Mouse (Mus musculus) frontal cortex, postnatal 25 days (tissue): ENCODE results near the gene Wdpcp.
"Not testable (repeated sequence)": the region's sequence is repeated elsewhere in the genome, so short reads cannot be mapped to it uniquely, and the experiment has no call there.

Experiments used
- DNase-seq, 2 experiments: peaks; one replicate each; pipeline ENCODE4 v3.0.0; 2022; ENCODE audit warnings: low spot score in 2 of 2

The Wdpcp gene

DNA sequence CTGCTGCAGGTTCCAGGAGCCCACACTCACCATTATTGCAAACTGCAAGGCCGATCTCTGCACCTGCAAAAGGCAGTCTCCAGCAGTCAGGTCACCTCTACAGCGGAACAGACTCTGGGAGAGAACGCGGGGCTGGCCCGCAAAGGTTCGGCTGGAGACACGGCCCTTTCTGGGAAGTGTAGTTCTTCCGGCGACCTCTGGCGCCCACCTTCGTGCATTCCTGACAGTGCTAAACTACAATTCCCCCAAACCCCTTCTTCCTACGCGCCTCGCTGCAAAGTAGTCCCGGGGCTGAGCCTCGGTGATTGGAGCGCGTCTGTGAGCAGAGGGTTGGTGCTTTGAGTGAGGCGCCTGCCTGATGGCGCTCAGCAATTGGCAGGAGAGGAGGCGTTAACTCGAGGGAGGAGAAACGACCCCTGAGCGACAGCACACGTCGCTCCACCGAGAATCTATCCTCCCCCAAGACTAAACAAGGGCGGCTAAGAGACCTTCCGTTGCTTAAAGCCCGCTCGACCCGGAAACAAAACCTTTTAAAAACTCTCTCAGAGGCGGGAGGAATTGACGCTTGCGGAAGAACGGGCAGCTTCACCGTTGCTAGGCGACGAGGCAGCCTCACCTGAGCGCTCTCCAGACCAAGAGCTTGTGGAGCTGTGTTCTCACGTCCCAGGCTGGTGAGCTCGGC, at the start of gene Wdpcp, which contains the start of gene Mdh1:
Gene Wdpcp (plus strand): TSS at position 536 of the 682 bp plus-strand sequence.
Gene Mdh1 (minus strand): TSS at position 668 of the 682 bp plus-strand sequence.
- DNase-seq = peak; percentile 92 to 93

DNA sequence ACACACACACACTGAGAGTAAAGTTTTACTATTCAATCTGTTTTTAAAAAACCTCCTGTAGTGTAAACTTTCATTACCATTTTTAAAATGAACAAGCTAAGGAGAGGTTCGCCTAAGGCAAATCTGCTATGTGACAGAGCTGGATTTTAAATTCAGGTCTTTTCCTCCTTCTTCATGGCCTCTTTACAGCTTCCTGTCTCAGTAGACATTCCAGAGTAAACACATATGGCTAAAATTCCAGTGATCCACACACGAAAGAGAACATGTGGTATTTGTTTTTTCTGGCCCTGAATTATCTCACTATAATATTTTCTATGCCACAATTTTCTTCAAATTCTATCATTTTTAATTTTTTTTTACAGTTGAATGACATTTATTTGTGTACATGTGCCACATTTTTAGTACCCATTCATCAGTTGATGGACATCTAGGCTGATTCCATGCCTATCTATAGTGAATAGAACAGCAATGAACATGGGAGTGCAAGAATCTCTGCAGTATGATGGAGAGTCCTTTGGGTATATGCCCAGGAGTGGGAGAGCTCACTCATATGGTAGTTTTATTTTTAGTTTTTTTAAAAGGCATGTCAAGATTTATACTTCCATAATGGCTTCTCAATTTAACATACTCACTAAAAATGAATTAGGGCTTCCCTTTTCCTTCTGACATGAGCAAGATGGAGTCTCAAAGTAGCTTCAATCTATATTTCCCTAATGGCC, 43.2 kb upstream of the Wdpcp start:
- DNase-seq = no peak

DNA sequence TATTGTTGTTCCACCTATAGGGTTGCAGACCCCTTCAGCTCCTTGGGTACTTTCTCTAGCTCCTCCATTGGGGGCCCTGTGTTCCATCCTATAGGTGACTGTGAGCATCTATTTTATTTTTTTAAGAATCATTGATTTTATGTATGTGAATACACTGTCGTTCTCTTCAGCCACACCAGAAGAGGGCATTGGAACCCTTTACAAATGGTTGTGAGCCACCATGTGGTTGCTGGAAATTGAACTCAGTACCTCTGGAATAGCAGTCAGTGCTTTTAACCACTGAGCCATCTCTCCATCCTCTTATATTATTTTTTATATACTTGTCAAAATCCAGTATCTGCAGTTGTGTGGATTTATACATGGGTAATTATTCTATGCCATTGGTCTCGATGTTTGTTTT, 41.2 kb upstream of the Wdpcp start:
- DNase-seq = not testable (repeated sequence)

DNA sequence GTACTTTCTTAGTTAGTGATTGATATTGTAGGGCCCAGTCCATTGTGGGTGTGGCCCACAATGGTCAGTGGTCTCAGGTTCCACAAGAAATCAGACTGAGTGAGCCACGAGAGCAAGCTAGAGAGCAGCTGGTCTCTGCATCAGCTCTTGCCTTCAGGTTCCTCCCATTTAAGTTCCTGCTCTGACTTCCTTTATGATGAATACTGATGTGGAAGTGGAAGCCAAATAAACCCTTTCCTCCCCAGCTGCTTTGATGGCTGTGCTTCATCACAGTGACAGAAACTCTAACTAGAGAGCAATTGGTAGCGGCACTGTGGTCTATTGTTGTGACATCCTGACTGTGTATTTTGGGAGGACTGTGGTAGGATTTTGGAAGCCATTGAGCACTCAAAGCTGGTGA, 32.0 kb upstream of the Wdpcp start:
- DNase-seq = no peak

DNA sequence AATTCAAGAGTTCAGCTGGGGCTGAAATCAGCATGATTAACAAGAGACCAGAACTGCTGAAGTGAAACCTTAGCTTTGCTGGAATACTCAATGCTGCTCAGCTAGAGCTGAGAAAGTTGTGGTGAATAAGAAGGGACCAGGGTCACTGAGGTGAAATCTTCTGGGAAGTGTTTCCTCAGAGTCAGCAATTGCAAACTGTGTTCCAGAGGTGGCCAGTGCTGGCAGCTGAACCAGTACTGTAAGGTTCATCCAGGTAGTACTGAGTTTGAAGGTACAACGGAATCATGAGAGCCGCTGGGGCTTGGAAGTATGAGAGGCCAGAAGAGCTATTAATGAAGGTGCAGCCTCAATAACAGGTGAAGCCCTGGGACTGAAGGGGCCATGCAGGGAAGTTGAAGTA, 31.4 kb upstream of the Wdpcp start:
- no peak for DNase-seq

DNA sequence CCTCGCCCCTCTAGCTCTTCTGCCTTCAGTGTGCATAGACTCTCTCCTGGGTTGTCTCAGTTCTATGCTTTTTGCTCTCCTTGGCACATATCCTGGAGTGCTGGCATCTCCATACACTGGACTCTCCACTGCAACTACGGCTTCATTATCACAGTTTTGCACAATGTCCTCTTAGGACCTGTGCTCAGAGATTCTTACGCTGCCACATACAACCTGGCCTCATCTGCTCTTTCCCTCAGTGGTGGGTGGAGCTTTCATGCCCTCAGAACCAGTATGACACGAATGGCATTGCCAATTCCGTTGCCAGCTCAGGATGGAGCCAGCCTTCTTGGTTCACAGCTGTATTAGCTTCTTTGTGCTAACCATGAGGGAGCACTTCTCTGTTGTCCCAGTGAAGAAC, 29.3 kb upstream of the Wdpcp start:
- no peak for DNase-seq

DNA sequence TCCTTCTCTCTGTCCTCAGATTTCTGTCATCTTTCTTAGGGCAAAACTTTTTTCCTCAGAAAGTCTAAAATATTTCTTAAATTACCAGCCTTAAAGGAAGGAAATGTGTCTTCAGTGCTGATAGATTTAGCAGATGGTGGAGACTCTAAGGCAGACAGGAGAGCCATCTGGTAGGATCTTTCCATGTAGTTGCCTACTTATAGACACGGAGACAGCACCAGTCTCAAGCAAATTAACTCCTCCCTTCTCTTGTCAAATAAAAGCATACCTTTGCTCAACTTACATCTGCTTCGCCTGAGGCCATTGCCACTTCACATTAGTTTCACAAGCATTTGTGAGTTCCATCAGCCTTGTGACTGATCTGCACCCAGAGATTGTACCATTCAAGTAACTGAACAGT, 27.0 kb upstream of the Wdpcp start:
- no peak for DNase-seq

DNA sequence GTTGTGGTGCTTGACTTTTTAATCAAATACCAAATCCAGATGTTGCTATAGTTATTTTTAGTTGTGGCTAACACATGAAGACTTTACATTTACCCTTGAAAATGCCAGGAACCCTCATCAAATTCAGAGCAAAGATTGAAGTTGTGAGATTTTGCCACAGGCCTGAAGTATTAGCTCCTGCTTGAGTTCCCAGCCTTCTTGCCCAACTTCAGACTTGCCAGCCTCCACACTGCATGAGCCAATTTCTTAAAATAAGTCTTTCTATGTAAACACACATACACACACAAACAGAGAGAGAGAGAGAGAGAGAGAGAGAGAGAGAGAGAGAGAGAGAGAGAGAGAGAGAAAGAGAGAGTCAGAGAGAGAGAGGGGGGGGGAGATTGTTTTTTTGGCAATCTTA, 26.1 kb upstream of the Wdpcp start:
- DNase-seq = no peak

DNA sequence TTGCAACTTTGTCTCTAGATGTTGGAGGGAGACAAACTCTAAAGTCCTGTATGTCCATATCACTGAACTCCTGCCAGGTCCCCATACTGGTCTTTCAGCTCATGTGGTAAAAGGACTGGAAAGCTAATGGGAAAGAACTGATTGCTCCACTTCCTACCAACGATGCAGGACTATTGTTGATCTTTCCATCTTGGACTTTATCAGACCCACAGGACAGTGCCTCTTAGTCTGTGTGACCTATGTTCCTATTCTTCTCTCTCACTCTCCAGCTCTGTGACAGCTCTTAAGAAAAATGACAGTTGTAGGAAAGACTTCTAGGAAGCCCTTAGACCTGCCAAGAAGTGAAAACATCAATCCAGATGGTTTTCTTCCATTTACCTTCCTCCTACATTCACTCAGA, 25.4 kb upstream of the Wdpcp start:
- no peak for DNase-seq

DNA sequence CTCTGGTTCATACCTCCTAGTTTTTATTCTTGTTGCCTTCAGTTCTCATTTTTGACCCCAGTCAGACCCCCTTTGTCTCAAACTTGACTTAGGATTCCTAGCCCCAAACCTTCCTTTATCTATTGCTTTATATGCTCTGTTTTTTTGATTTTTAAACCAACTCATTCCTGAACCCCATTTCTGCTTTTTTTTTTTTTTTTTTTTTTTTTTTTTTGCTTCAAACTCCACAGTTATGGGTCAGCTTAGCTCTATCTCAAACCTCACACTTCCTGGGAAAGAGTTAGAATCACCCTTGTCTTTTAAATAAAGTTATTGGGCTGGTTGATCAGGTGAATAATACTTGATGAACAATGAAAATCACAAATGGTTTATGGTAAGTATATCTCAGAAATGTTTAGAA, 24.5 kb upstream of the Wdpcp start:
- no peak for DNase-seq

DNA sequence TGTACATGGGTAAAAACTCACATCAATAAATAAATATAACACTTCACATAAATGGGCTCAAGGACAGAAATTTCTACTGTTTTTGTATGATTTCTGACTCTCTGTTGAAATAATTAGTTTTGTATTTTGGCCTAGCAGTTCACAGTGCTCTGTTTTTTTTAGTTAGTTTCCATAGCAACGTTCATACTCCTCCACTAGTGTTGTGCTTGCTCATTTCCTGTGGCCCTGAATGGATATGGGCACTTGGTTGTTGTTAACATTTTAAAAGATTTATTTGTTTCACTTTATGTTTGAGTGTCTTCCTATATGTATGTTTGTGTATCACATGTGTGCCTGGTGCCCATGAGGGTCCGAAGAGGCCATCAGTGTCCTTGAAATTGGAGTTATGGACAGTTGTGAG, 23.0 kb upstream of the Wdpcp start:
- no peak for DNase-seq

DNA sequence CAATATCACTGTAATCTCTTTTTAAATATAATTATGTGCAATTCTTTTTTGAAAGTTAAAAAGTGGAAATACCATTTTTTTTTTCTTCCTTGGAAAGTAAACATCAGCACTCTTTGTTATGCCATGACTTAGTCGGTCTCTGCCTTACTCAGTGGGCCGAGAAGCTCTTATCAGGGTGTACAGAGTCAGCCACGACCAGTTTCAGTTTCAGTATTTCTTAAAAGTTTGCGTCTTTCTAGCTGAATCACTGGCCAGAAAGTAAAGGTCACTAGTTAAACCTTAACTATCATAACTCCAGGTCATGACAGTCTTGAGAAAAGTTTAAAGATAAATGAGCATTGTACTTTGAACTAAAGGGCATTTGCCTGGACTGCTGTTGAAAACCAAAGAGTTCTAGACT, 22.3 kb upstream of the Wdpcp start:
- no peak for DNase-seq

DNA sequence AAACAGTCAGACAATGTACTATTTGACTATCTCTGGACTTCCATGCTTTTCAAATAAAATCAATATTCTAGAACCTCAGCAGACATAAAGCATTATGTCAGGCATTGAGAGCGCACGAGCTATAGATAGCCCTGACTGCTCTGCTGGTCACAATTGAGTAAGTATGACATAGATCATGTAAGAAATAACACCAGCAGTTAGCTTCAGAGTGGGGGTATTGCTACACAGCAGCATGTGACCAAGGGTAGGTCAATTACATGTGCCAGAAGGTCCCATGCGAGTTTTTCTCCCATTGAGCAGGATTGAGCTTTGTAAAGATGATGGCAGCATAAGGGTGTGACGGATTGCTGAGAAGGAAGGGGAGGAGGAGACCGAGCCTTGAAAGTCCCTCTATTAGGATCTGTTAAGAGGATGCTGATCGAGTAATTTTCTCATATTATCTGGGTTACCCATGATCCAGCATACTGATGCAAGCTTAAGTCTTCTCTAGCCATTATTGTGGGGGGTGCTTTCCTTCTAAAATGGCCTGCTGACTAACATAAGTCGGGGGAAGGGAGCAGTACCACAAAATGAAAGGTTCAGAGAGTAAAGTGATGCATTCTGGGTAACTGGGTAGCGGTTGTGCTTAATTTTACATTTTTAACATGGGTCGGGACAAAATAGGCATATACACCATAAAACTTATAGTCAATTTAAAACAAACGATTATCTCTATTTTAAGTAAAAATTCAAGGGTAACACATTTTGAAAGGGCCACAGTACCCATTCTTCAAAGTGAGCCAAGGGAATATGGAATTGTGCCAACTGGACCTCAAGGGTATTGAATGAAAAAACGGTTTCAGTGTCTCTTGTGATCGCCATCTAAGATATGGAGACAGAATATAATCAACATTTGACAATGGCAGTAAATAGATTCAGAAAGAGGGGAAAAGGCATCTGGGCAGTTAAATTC, 21.5 kb upstream of the Wdpcp start:
- DNase-seq = no peak

DNA sequence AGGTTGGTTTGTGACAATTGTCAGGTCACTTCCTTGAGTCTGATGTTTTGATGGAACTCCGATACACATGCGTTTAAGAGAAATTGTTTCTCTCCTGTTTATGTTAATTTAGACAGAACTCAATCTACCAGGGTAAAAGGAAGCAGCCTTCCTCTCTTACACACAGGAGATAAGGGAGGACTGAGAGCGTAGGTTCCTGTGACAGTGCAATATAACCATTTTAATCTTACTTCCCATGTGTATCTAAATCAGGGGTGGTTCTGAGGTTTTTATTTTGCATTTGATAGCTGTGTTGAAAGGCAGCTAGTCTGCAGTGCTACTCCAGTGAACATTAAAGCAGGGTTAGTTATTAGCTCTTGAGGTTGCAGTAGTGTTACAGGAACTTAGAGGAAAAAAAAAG, 20.0 kb upstream of the Wdpcp start:
- DNase-seq = no peak

DNA sequence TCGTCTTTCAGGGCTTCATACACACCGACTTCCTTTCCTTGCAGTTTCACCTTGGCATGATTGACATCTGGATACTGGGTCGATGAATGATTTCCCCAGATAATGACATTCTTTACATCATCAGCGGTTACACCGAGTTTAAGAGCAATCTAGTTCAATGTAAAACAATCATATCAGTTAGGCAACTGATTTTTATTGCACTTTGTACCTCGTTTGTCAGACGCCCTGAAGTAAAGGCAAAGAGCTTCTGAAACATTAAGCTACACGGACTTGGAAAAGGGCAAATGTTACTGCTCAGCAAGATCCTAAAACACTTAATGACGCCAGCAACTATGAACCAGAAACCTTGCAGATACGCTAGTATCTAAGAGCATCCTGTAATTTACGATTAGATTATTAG, 12.3 kb upstream of the Wdpcp start:
- no peak for DNase-seq

DNA sequence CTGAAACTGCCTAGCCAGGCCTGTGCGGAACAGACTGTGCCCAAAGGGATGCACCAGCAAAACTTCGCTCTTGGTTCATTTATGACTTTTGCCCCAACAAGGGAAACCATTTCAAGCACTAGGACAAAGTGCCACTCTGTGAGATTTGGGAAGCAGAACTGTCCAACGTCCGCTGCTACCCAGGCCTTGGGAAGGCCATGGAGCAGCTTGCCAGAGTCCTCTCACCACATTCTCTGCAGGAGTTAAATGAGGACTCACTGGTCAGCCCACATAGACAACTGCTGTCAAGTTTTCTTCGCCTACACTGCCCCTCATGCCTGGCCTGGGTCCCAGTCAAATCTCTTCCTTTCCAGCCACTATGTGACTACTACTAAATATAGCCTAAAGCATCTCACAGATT, 10.7 kb upstream of the Wdpcp start:
- DNase-seq = no peak

DNA sequence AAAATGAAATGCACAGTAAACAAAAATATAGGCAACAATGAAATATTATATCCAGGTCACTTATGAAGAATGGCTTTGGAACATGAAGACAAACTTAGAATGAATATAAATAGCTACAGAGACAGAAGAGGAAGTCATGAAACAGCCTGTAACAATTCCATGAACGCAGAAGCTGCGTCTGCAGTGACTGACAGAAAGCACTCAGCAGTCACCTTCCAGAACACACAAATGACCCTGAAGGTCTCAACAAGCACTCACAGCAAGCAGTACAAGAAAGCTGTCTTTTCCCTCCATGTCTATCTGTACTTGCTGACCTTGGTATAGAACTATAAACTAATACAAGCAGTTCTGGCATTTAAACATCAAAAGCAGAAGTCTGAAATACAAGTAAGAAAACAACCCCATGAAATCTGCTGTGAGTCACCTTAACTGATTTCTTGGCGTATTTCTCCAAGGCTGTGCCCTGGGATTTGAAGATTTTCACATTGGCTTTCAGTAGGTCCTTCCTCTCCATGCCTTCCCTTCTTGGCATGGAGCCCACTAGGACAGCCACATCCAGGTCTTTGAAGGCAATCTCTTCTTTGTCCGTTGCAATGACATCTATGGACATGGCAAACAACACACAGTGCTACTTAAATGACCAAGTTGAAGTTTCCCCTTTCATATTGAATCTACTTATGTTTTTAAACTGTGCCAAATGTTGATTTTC, 8.3 kb upstream of the Wdpcp start:
- DNase-seq = no peak

DNA sequence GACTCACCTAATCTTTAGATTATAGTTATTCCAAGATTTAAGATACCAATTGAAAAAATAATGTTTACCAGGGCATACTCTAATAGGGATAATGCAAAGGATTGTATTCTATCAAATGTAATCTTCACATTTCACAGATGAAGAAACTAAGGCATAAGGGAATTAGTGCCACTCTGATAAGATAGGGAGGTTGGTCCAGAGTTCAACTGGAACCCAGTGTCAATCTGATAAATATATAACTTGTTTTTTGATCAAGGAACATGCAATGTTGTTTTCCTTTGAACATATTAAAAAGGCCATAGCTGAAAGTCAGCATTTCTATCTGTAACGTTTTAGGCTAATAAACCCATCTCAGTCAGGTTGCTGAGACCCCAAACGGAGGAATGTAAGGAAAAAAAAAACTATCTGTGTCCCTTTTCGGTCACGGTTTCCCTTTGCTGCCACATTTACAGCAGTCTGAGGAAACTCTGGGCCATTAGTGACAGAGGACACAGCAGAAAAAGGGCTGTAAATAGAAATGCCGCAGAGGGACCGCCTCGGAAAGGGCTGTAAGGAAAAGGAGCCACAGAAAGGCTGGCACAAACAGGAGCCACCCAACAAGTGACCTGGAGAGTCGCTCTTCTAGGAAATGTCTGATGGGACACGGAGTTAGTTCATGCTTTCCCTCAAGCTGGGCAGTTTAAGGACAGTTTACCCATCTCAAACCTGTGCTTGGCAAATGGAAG, 7.2 kb upstream of the Wdpcp start:
- no peak for DNase-seq

DNA sequence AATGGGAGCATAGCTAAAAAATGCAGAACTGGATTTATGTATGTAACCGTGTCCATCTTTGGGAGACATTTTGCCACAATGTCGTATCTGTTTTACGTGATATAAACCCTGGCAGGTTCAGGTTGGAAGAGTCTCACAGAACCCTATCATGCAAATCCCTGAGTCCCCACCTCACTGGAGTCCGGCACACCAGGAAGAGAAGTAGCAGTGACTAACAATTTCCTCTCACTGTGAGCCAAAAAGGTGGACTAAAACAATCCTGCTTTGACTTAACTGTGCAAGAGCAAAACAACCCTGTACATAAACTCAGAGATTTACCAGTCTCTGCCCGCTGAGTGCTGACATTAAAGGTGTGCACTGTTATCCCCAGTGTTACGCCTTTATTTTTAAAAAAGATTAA, 5.1 kb upstream of the Wdpcp start:
- DNase-seq = no peak

DNA sequence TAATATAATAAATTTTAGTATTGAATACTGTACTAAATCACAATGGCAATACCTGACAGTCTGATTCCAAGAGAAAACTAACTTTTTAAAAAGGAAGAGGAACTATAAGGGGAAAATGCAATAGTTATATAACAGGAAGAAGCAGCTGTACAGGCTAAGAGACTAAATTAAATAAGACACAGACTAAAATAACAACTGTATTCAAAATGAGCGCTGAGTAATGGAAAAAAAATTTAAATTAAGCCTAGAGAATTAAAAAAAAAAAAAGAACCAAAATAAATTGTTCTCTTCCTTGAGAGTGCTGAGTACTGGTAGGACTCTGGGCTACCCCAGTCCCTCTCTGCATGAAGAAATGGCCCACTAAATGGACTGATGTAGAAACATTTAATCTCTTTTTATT, 4.3 kb upstream of the Wdpcp start:
- no peak for DNase-seq

DNA sequence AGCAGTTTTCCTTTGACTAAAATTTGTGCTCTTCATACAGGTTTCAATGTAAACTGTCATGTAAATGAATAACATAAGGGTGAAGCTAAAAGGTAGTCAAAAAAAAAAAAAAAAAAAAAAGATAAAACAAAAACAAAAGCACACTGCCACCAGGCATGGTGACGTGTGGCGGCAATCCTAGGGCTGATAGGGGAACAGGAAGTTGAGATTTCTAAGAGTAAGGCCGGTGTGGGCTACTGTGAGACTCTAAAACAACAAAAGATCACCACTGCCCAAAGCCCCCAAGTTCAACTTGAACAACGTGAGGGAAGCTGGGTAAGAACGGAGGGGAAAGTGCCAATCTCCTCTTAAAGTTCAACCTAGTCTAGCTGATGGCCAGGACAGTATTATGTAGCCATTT, 3.0 kb upstream of the Wdpcp start:
- no peak for DNase-seq
